Mouse (Mus musculus) heart, postnatal 36 days (tissue): ENCODE measurements around the gene Ost4. TPM values are rescaled to one million over a fixed set of nuclear protein-coding genes. Genes with fewer than 3 reads are reported as not detected.
A peak's percentile ranks its signal among the peaks of the same experiment; 100 is the strongest.

ENCODE experiments used
- DNase-seq, 2 experiments: peaks; one replicate each; pipeline ENCODE4 v3.0.0; 2021 to 2022
- intact Hi-C: fragments of 180-260 bp; cut with DNase I; formaldehyde crosslinking; loops from one replicate; pipeline ENCODE4 v1.15.1; 2025
- total RNA-seq, 2 experiments: library from RNA; stranded (reverse); gene quantifications; 2 replicates each; pipeline ENCODE4 v1.2.3; 2021

Ost4 gene
- total RNA-seq: 100 to 1,000 TPM; 143 to 152 TPM

- DNase-seq: peak; percentile 98
- intact Hi-C loops: loop anchor here (1.0 kb wide), 1 partner anchor 19 kb away; the partner anchor contains the start of gene Agbl5
These were observed at the start of gene Ost4 for GRCm38 (mm10) chr5:30907413-30908059. Ost4 (minus strand) TSS chr5:30907788.

- intact Hi-C loops: no loop called here
These were observed 48.2 kb upstream of the Ost4 start for GRCm38 (mm10) chr5:30955751-30956150.

GRCm38 (mm10) chr5:30954556-30954955, 47.0 kb upstream of the Ost4 start:
- intact Hi-C loops: no loop called here
- no peak for DNase-seq

More at GRCm38 (mm10) chr5:30955751-30956150, 48.2 kb upstream of the Ost4 start:
- no peak for DNase-seq

- DNase-seq: no peak
- intact Hi-C loops: no loop called here
These were observed 46.5 kb upstream of the Ost4 start for GRCm38 (mm10) chr5:30954065-30954464.

GRCm38 (mm10) chr5:30952551-30952950, 45.0 kb upstream of the Ost4 start:
- intact Hi-C loops: no loop called here
- DNase-seq: no peak

GRCm38 (mm10) chr5:30951706-30952105, 44.1 kb upstream of the Ost4 start:
- DNase-seq: no peak
- intact Hi-C loops: no loop called here

- intact Hi-C loops: no loop called here
- no peak for DNase-seq
These were observed 43.3 kb upstream of the Ost4 start for GRCm38 (mm10) chr5:30950922-30951321.

- intact Hi-C loops: no loop called here
- no peak for DNase-seq
These were observed 42.9 kb upstream of the Ost4 start for GRCm38 (mm10) chr5:30950451-30950850.

- DNase-seq: peak; percentile 93
- intact Hi-C loops: no loop called here
These were observed 42.2 kb upstream of the Ost4 start for GRCm38 (mm10) chr5:30949654-30950326.

- intact Hi-C loops: no loop called here
- no peak for DNase-seq
These were observed 41.0 kb upstream of the Ost4 start for GRCm38 (mm10) chr5:30948620-30949019.

- intact Hi-C loops: no loop called here
- DNase-seq: peak; percentile 47 to 59
These were observed 37.6 kb upstream of the Ost4 start, which contains the start of gene Cgref1 for GRCm38 (mm10) chr5:30944956-30945781. Cgref1 (minus strand) TSS chr5:30945591.

GRCm38 (mm10) chr5:30944344-30944743, 36.8 kb upstream of the Ost4 start:
- DNase-seq: no peak

GRCm38 (mm10) chr5:30943004-30943403, 35.4 kb upstream of the Ost4 start:
- intact Hi-C loops: loop anchor here (2.0 kb wide), 1 partner anchor 136 kb away; no protein-coding TSS in a partner anchor
- DNase-seq: no peak

More at GRCm38 (mm10) chr5:30944344-30944743, 36.8 kb upstream of the Ost4 start:
- intact Hi-C loops: no loop called here

GRCm38 (mm10) chr5:30934725-30935461, 27.3 kb upstream of the Ost4 start:
- intact Hi-C loops: no loop called here
- no peak for DNase-seq

- DNase-seq: no peak
- intact Hi-C loops: no loop called here
These were observed 26.1 kb upstream of the Ost4 start for GRCm38 (mm10) chr5:30933705-30934104.

- DNase-seq: no peak
- intact Hi-C loops: no loop called here
These were observed 23.8 kb upstream of the Ost4 start for GRCm38 (mm10) chr5:30931378-30931777.

- intact Hi-C loops: loop anchor here (1.0 kb wide), 2 partner anchors 67 to 73 kb away; no protein-coding TSS in a partner anchor
- no peak for DNase-seq
These were observed 23.3 kb upstream of the Ost4 start for GRCm38 (mm10) chr5:30930846-30931245.

- peak; percentile 81 for DNase-seq
- intact Hi-C loops: loop anchor here (1.0 kb wide), 2 partner anchors 68 to 74 kb away; no protein-coding TSS in a partner anchor
These were observed 22.5 kb upstream of the Ost4 start for GRCm38 (mm10) chr5:30930121-30930520.

- intact Hi-C loops: no loop called here
- no peak for DNase-seq
These were observed 20.4 kb upstream of the Ost4 start for GRCm38 (mm10) chr5:30927945-30928529.

- intact Hi-C loops: no loop called here
- no peak for DNase-seq
These were observed 18.5 kb upstream of the Ost4 start for GRCm38 (mm10) chr5:30926073-30926472.
